ENCODE assay signal across 28 mouse cellular contexts in genomic region chr11:62487540-62488350, GRCm38 (mm10). TPM values are rescaled to one million over a fixed set of nuclear protein-coding genes. Genes with fewer than 3 reads are reported as not detected.
DNase-seq lines count a peak whose midpoint lies in the region; ATAC-seq and TF ChIP-seq lines count a peak whose summit lies in the region.
"Had no signal": no experiment of that assay in that cellular context is flagged by ENCODE, and none has a peak within 500 bp of the region (broad histone marks: within the 10 kb centered on the region; RNA-seq: fewer than 3 reads in every experiment).

No protein-coding gene starts in this region.

- no peaks in the 10 kb centered on the region for H3K4me1 ChIP-seq in kidney, postnatal 0 days (replicated peaks; ENCODE audit: insufficient read depth, low read length)
- H3K4me1 ChIP-seq in small intestine, adult 2 months (ENCODE audit: control insufficient read depth, insufficient read depth, insufficient read length, low read length) = peaks cover 15% of the 10 kb centered on the region
- H3K4me1 ChIP-seq: embryonic facial prominence, embryonic 13.5 days; heart, embryonic 13.5 days; midbrain, embryonic 12.5 days; neural tube, embryonic 12.5 days had no signal

- TF ChIP-seq CTCF in gastrocnemius, adult 2 months (IDR thresholded peaks at IDR 0.05) = no peak
- no peak for TF ChIP-seq CTCF in kidney, postnatal 0 days (IDR thresholded peaks at IDR 0.05; ENCODE audit: low read depth)
- no peak for TF ChIP-seq CTCF in small intestine, adult 2 months (IDR thresholded peaks at IDR 0.05; ENCODE audit: extremely low read depth, insufficient read length, insufficient replicate concordance, low read depth, low read length)

- H3K27me3 ChIP-seq in kidney, postnatal 0 days (ENCODE audit: insufficient read depth, low read length) = no peaks in the 10 kb centered on the region
- no peaks in the 10 kb centered on the region for H3K27me3 ChIP-seq in small intestine, adult 2 months (ENCODE audit: control insufficient read depth, insufficient read depth, low read length)
- H3K27me3 ChIP-seq: CH12.LX; embryonic facial prominence, embryonic 13.5 days; heart, embryonic 13.5 days; megakaryocyte, embryonic 14.5 days; midbrain, embryonic 12.5 days; neural tube, embryonic 12.5 days; Patski had no signal

- no peak; the same call in 1 of the 2 replicates for ATAC-seq in kidney, postnatal 0 days (replicated peaks; ENCODE audit: low FRiP score, low read depth)
- ATAC-seq: forebrain, embryonic 16.5 days; lung, postnatal 0 days; Patski had no signal

- 0 out of 2 replicates have a peak overlapping the region, but pooled peaks have one; percentile 20 for H3K27ac ChIP-seq in gastrocnemius, adult 2 months
- no peak overlapping the region for H3K27ac ChIP-seq in kidney, postnatal 0 days
- H3K27ac ChIP-seq in small intestine, adult 2 months (ENCODE audit: insufficient read depth, low read depth, low read length) = peak overlapping the region; percentile 91
- H3K27ac ChIP-seq: embryonic facial prominence, embryonic 13.5 days; heart, embryonic 13.5 days; hindbrain, embryonic 14.5 days; midbrain, embryonic 12.5 days; neural tube, embryonic 12.5 days had no signal

- H3K4me3 ChIP-seq in gastrocnemius, adult 2 months = no peak overlapping the region
- no peak overlapping the region for H3K4me3 ChIP-seq in kidney, postnatal 0 days (replicated peaks; ENCODE audit: low read depth, low read length)
- H3K4me3 ChIP-seq in small intestine, adult 2 months (ENCODE audit: low read depth, low read length) = no peak overlapping the region
- H3K4me3 ChIP-seq: embryonic facial prominence, embryonic 13.5 days; heart, embryonic 13.5 days; megakaryocyte, embryonic 14.5 days; midbrain, embryonic 12.5 days; myocyte; neural tube, embryonic 12.5 days had no signal

- no peaks in the 10 kb centered on the region for H3K9me3 ChIP-seq in kidney, postnatal 0 days (replicated peaks; ENCODE audit: low read length)
- H3K9me3 ChIP-seq: embryonic facial prominence, embryonic 13.5 days; heart, embryonic 13.5 days; megakaryocyte, embryonic 14.5 days; midbrain, embryonic 12.5 days; neural tube, embryonic 12.5 days had no signal

- DNase-seq in gastrocnemius, adult 2 months = no peak
- DNase-seq in gastrocnemius, postnatal 4 days (ENCODE audit: low spot score in 2 of 2) = no peak
- peak; percentile 62 for DNase-seq in kidney, postnatal 0 days (ENCODE audit: low spot score)
- DNase-seq in kidney, postnatal 4 days = no peak
- peak; percentile 5 for DNase-seq in brain, adult 2 months (ENCODE audit: low read depth, low spot score)
- no peak for DNase-seq in left cerebral cortex, postnatal 10 days (ENCODE audit: extremely low spot score in 1 of 2, low spot score in 2 of 2)
- no peak for DNase-seq in retina, postnatal 1 day
- DNase-seq: adrenal gland, postnatal 14 days; cerebellum, adult 18-20 months; cerebellum, postnatal 10 days; heart, postnatal 10 days; layer of hippocampus, adult 9-11 months; lung, adult 18-20 months; lung, postnatal 4 days; thymus, postnatal 36 days had no signal

- 93% methylated on average over 10 of the region's 10 CpGs for WGBS in kidney, postnatal 0 days
- WGBS in small intestine, adult 2 months = 43% methylated on average over 10 of the region's 10 CpGs

- no peak for TF ChIP-seq POLR2A in small intestine, adult 2 months (IDR thresholded peaks at IDR 0.05; ENCODE audit: low read depth, low read length)

- H3K4me2 ChIP-seq in kidney, postnatal 0 days (ENCODE audit: low read length) = no peak overlapping the region
- H3K4me2 ChIP-seq: embryonic facial prominence, embryonic 13.5 days; heart, embryonic 13.5 days; hindbrain, embryonic 14.5 days; liver, embryonic 11.5 days; midbrain, embryonic 12.5 days; neural tube, embryonic 12.5 days had no signal

- H3K36me3 ChIP-seq in kidney, postnatal 0 days (ENCODE audit: insufficient read depth, low read length) = no peaks in the 10 kb centered on the region
- H3K36me3 ChIP-seq in small intestine, adult 2 months (ENCODE audit: control insufficient read depth, insufficient read depth, low read length) = no peaks in the 10 kb centered on the region
- H3K36me3 ChIP-seq: embryonic facial prominence, embryonic 13.5 days; heart, embryonic 13.5 days; midbrain, embryonic 12.5 days; neural tube, embryonic 12.5 days had no signal

- intact Hi-C loops in gastrocnemius, adult 2 months (cut with DNase I) = no loop called here
- intact Hi-C loops in left cerebral cortex, postnatal 10 days (cut with DNase I) = no loop called here

- H3K9ac ChIP-seq in kidney, postnatal 0 days (ENCODE audit: low read depth, low read length) = no peak overlapping the region
- H3K9ac ChIP-seq: embryonic facial prominence, embryonic 13.5 days; heart, embryonic 13.5 days; hindbrain, embryonic 14.5 days; midbrain, embryonic 12.5 days; neural tube, embryonic 12.5 days had no signal

RNA-seq across cellular contexts. Expression of gene Ncor1, which starts 29.4 kb away (rescaled TPM):
- total RNA-seq in gastrocnemius, adult 2 months (2021) = 100 to 1,000 TPM; 133 to 139 TPM
- total RNA-seq in gastrocnemius, postnatal 4 days (2021) = 100 to 1,000 TPM; 169 to 170 TPM
- polyA plus RNA-seq in kidney, postnatal 0 days (2015; fragmentation: Nextera tagmentation; extraction: Ambion mirVana) = 123 and 130 TPM in 2 replicates
- polyA plus RNA-seq in small intestine, adult 2 months (2012; rRNA removed) = 49.1 and 130 TPM in 2 replicates
- 100 to 1,000 TPM; 260 to 273 TPM for total RNA-seq in left cerebral cortex, postnatal 10 days (2021)

RNA-seq across cellular contexts. Expression of gene Pigl, which starts 29.5 kb away (rescaled TPM):
- total RNA-seq in gastrocnemius, adult 2 months (2021) = 1 to 10 TPM; 2.2 to 2.6 TPM
- 1 to 10 TPM; 5.3 to 6.2 TPM for total RNA-seq in gastrocnemius, postnatal 4 days (2021)
- 8.3 and 8.9 TPM in 2 replicates for polyA plus RNA-seq in kidney, postnatal 0 days (2015; fragmentation: Nextera tagmentation; extraction: Ambion mirVana)
- polyA plus RNA-seq in small intestine, adult 2 months (2012; rRNA removed) = 2.4 and 5.8 TPM in 2 replicates
- total RNA-seq in left cerebral cortex, postnatal 10 days (2021) = 1 to 10 TPM; 6.5 to 6.8 TPM

RNA-seq across cellular contexts. Expression of gene Cenpv, which starts 51.3 kb away (rescaled TPM):
- total RNA-seq in gastrocnemius, adult 2 months (2021) = 10 to 100 TPM; 19.2 to 24.3 TPM
- total RNA-seq in gastrocnemius, postnatal 4 days (2021) = 10 to 100 TPM; 13.6 to 22.4 TPM
- 17.1 and 17.6 TPM in 2 replicates for polyA plus RNA-seq in kidney, postnatal 0 days (2015; fragmentation: Nextera tagmentation; extraction: Ambion mirVana)
- 77.4 and 175 TPM in 2 replicates for polyA plus RNA-seq in small intestine, adult 2 months (2012; rRNA removed)
- 10 to 100 TPM; 38.0 to 42.0 TPM for total RNA-seq in left cerebral cortex, postnatal 10 days (2021)

Comparison
In these comparisons a context has a peak if more than half of its experiments do, and no peak if none do; other contexts are left out.
1. DNase-seq: peak in kidney, postnatal 0 days (single experiment) and brain, adult 2 months (single experiment); none in gastrocnemius, adult 2 months (single experiment), gastrocnemius, postnatal 4 days (0 of 2), kidney, postnatal 4 days (0 of 2), left cerebral cortex, postnatal 10 days (0 of 2) and retina, postnatal 1 day (single experiment).